In the genomic region with DNA sequence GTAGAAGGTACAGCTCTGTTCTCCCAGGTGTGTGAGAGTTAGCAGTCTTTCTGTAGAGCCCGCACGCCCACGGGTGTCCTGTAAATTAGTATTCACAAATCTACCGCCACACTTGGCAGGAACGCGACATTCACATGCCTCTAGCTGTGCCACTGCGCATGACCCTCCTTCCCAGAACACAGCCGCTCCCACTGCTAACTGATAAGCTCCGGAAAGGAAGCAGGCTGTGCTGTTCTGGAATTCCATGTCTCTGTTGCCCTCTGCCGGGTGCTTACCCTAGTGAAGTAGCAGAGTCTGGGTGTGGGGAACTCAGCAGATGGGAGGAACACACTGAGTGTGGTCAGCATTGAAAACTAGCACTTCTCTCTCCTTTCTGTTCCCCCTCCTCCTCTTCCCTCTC, we compare ENCODE assay signal across 8 mouse cellular contexts. TPM values are rescaled to one million over a fixed set of nuclear protein-coding genes. Genes with fewer than 3 reads are reported as not detected.
DNase-seq lines count a peak whose midpoint lies in the region; ATAC-seq and TF ChIP-seq lines count a peak whose summit lies in the region.

No protein-coding gene starts in this region.

- ATAC-seq in embryonic facial prominence, embryonic 15.5 days (ENCODE audit: insufficient number of reproducible peaks, low FRiP score, low TSS enrichment, low read depth): peak; percentile 74
- ATAC-seq in limb, embryonic 11.5 days (ENCODE audit: insufficient number of reproducible peaks, low FRiP score, low TSS enrichment, low read depth): peak; percentile 65; the same call in 1 of the 2 replicates
- peak; percentile 70 for ATAC-seq in midbrain, embryonic 12.5 days (ENCODE audit: low FRiP score, low read depth)

- H3K27ac ChIP-seq in embryonic facial prominence, embryonic 15.5 days (replicated peaks): no peak overlapping the region
- no peak overlapping the region for H3K27ac ChIP-seq in limb, embryonic 11.5 days (replicated peaks; ENCODE audit: low read depth, low read length)
- no peak overlapping the region for H3K27ac ChIP-seq in midbrain, embryonic 12.5 days (replicated peaks)
- H3K27ac ChIP-seq in spleen, adult 2 months (ENCODE audit: insufficient read depth, low read length): no peak overlapping the region

- peaks cover 25% of the 10 kb centered on the region for H3K4me1 ChIP-seq in embryonic facial prominence, embryonic 15.5 days
- H3K4me1 ChIP-seq in limb, embryonic 11.5 days (ENCODE audit: control insufficient read depth, insufficient read depth, low read length): peaks cover 3% of the 10 kb centered on the region; the same call in 1 of the 2 replicates
- H3K4me1 ChIP-seq in midbrain, embryonic 12.5 days: peaks cover 19% of the 10 kb centered on the region
- peaks cover 11% of the 10 kb centered on the region; the same call in 1 of the 2 replicates for H3K4me1 ChIP-seq in spleen, adult 2 months (ENCODE audit: control insufficient read depth, insufficient read depth, insufficient read length)

- H3K4me3 ChIP-seq in embryonic facial prominence, embryonic 15.5 days (replicated peaks): peak overlapping the region; percentile 15; the same call in 1 of the 2 replicates
- no peak overlapping the region for H3K4me3 ChIP-seq in limb, embryonic 11.5 days (ENCODE audit: low read depth, low read length)
- H3K4me3 ChIP-seq in midbrain, embryonic 12.5 days: no peak overlapping the region
- H3K4me3 ChIP-seq in spleen, adult 2 months (ENCODE audit: extremely low read depth, insufficient read depth, insufficient read length): no peak overlapping the region

- H3K27me3 ChIP-seq in embryonic facial prominence, embryonic 15.5 days: no peaks in the 10 kb centered on the region
- H3K27me3 ChIP-seq in limb, embryonic 11.5 days (ENCODE audit: control insufficient read depth, insufficient read depth, low read length): no peaks in the 10 kb centered on the region
- H3K27me3 ChIP-seq in midbrain, embryonic 12.5 days: 0 out of 2 replicates have a peak, but pooled peaks cover 6% of the 10 kb centered on the region
- H3K27me3 ChIP-seq in spleen, adult 2 months (ENCODE audit: control insufficient read depth, insufficient read depth, low read length): no peaks in the 10 kb centered on the region; the same call in 1 of the 2 replicates

- peak overlapping the region; percentile 41 for H3K4me2 ChIP-seq in embryonic facial prominence, embryonic 15.5 days (replicated peaks)
- peak overlapping the region; percentile 36 for H3K4me2 ChIP-seq in limb, embryonic 11.5 days (ENCODE audit: low read depth, severe bottlenecking)
- H3K4me2 ChIP-seq in midbrain, embryonic 12.5 days (replicated peaks): peak overlapping the region; percentile 36

- no peaks in the 10 kb centered on the region for H3K36me3 ChIP-seq in embryonic facial prominence, embryonic 15.5 days
- H3K36me3 ChIP-seq in limb, embryonic 11.5 days (ENCODE audit: control insufficient read depth, insufficient read depth, low read length): no peaks in the 10 kb centered on the region
- H3K36me3 ChIP-seq in midbrain, embryonic 12.5 days: no peaks in the 10 kb centered on the region
- no peaks in the 10 kb centered on the region for H3K36me3 ChIP-seq in spleen, adult 2 months (ENCODE audit: control insufficient read depth, insufficient read depth, low read length)

- 9% methylated on average over 10 of the region's 10 CpGs for WGBS in embryonic facial prominence, embryonic 15.5 days
- 16% methylated on average over 10 of the region's 10 CpGs for WGBS in limb, embryonic 11.5 days
- 28% methylated on average over 10 of the region's 10 CpGs for WGBS in midbrain, embryonic 12.5 days
- 11% methylated on average over 10 of the region's 10 CpGs for WGBS in spleen, adult 2 months

- H3K9ac ChIP-seq in embryonic facial prominence, embryonic 15.5 days: no peak overlapping the region
- H3K9ac ChIP-seq in limb, embryonic 11.5 days (ENCODE audit: low read length): no peak overlapping the region
- no peak overlapping the region for H3K9ac ChIP-seq in midbrain, embryonic 12.5 days (replicated peaks)

- no peak for TF ChIP-seq POLR2A in spleen, adult 2 months (IDR thresholded peaks at IDR 0.05; ENCODE audit: low read depth, low read length)

- no peaks in the 10 kb centered on the region for H3K9me3 ChIP-seq in embryonic facial prominence, embryonic 15.5 days (replicated peaks)
- no peaks in the 10 kb centered on the region for H3K9me3 ChIP-seq in limb, embryonic 11.5 days (ENCODE audit: control insufficient read depth, low read length)
- no peaks in the 10 kb centered on the region for H3K9me3 ChIP-seq in midbrain, embryonic 12.5 days

- peak; percentile 13; the same call in 1 of the 2 replicates for TF ChIP-seq CTCF in spleen, adult 2 months (IDR thresholded peaks at IDR 0.05; ENCODE audit: extremely low read depth, insufficient read depth, insufficient read length, insufficient replicate concordance)

- peak; percentile 52 to 59 for DNase-seq in thymus, adult 18-20 months
- DNase-seq in thymus, postnatal 0 days (ENCODE audit: low spot score): no peak
- peak; percentile 92 to 93 for DNase-seq in heart, adult 9 months (ENCODE audit: low spot score in 2 of 2)
- peak; percentile 85 to 87 for DNase-seq in kidney, adult 8-10 months
- DNase-seq in limb, embryonic 11.5 days (ENCODE audit: low spot score): peak; percentile 60
- peak in 1 of 2 experiments; percentile 33 for DNase-seq in spleen, adult 2 months (ENCODE audit: low read depth in 1 of 2, low spot score in 2 of 2)

RNA-seq across cellular contexts. Expression of gene Trpm1, which starts 2.1 kb away (rescaled TPM):
- polyA plus RNA-seq in thymus, postnatal 0 days (2015; fragmentation: Nextera tagmentation; extraction: Ambion mirVana): 1.5 and 1.8 TPM in 2 replicates
- 4.2 and 4.5 TPM in 2 replicates for polyA plus RNA-seq in embryonic facial prominence, embryonic 15.5 days (2015; fragmentation: Nextera tagmentation; extraction: Ambion mirVana)
- polyA plus RNA-seq in limb, embryonic 11.5 days (2014; fragmentation: Nextera tagmentation; extraction: Ambion mirVana): 1.7 TPM in 2 replicates
- 0.52 and 0.72 TPM in 2 replicates for polyA plus RNA-seq in midbrain, embryonic 12.5 days (2016; fragmentation: Nextera tagmentation; extraction: Ambion mirVana)
- 0.34 and 0.97 TPM in 2 replicates for polyA plus RNA-seq in spleen, adult 2 months (2012; rRNA removed)
